Mouse (Mus musculus): Measurements from ENCODE around the gene Zfp423.

Gene Zfp423

GRCm38 (mm10) chr8:87835411-87835821 is 124.0 kb downstream of the Zfp423 start:
- DNase-seq: no peak

GRCm38 (mm10) chr8:87834656-87835055 is 124.7 kb downstream of the Zfp423 start:
- DNase-seq: no peak

- DNase-seq: no peak
These were observed 125.4 kb downstream of the Zfp423 start for GRCm38 (mm10) chr8:87833841-87834620.

GRCm38 (mm10) chr8:87833339-87833738 is 126.1 kb downstream of the Zfp423 start:
- no peak for DNase-seq

- no peak for DNase-seq
These were observed 126.7 kb downstream of the Zfp423 start for GRCm38 (mm10) chr8:87832381-87833325.

GRCm38 (mm10) chr8:87831567-87831966 is 127.8 kb downstream of the Zfp423 start:
- DNase-seq: no peak

GRCm38 (mm10) chr8:87831116-87831515 is 128.3 kb downstream of the Zfp423 start:
- DNase-seq: no peak

- DNase-seq: no peak
These were observed 129.2 kb downstream of the Zfp423 start for GRCm38 (mm10) chr8:87830200-87830599.

GRCm38 (mm10) chr8:87826013-87826660 is 133.3 kb downstream of the Zfp423 start:
- DNase-seq: no peak

GRCm38 (mm10) chr8:87823172-87823571 is 136.2 kb downstream of the Zfp423 start:
- DNase-seq: no peak

GRCm38 (mm10) chr8:87822690-87823089 is 136.7 kb downstream of the Zfp423 start:
- no peak for DNase-seq

GRCm38 (mm10) chr8:87822175-87822574 is 137.2 kb downstream of the Zfp423 start:
- DNase-seq: no peak

- DNase-seq: no peak
These were observed 137.7 kb downstream of the Zfp423 start for GRCm38 (mm10) chr8:87821655-87822054.

GRCm38 (mm10) chr8:87819263-87819662 is 140.1 kb downstream of the Zfp423 start:
- DNase-seq: no peak

- DNase-seq: no peak
These were observed 140.9 kb downstream of the Zfp423 start for GRCm38 (mm10) chr8:87818506-87818905.

- DNase-seq: no peak
These were observed 143.3 kb downstream of the Zfp423 start for GRCm38 (mm10) chr8:87816141-87816540.

- no peak for DNase-seq
These were observed 146.7 kb downstream of the Zfp423 start for GRCm38 (mm10) chr8:87812661-87813060.

- no peak for DNase-seq
These were observed 147.3 kb downstream of the Zfp423 start for GRCm38 (mm10) chr8:87812069-87812449.

- DNase-seq: no peak
These were observed 147.9 kb downstream of the Zfp423 start for GRCm38 (mm10) chr8:87811399-87812068.

GRCm38 (mm10) chr8:87810771-87811170 is 148.6 kb downstream of the Zfp423 start:
- no peak for DNase-seq

GRCm38 (mm10) chr8:87804327-87804900 is 155.0 kb downstream of the Zfp423 start:
- DNase-seq: peak; percentile 34 to 78

- DNase-seq: no peak
These were observed 156.0 kb downstream of the Zfp423 start for GRCm38 (mm10) chr8:87803437-87803836.

Measured in kidney, postnatal 25 days (tissue).